Mouse (Mus musculus) erythroblast, embryonic 14.5 days (primary cell): ENCODE results near the gene Tmprss2. TPM values are rescaled to one million over a fixed set of nuclear protein-coding genes. Genes with fewer than 3 reads are reported as not detected.
"Not testable (repeated sequence)": the region's sequence is repeated elsewhere in the genome, so short reads cannot be mapped to it uniquely, and the experiment has no call there.

Experiments used
- H3K27me3 ChIP-seq: 2 replicates; pipeline ENCODE4 v1.6.1; 2012; ENCODE audit warnings: inconsistent platforms; ENCODE audit not compliant: control insufficient read depth
- H3K36me3 ChIP-seq: 2 replicates; pipeline ENCODE4 v1.6.1; 2012; ENCODE audit warnings: mild to moderate bottlenecking, inconsistent platforms; ENCODE audit not compliant: control insufficient read depth
- H3K4me1 ChIP-seq: 2 replicates; pipeline ENCODE4 v1.6.1; 2012; ENCODE audit warnings: inconsistent platforms; ENCODE audit not compliant: control insufficient read depth
- H3K4me3 ChIP-seq: replicated peaks from 2 replicates; pipeline ENCODE3; 2012; ENCODE audit warnings: moderate library complexity, mild to moderate bottlenecking, inconsistent platforms
- H3K9me3 ChIP-seq: 2 replicates; pipeline ENCODE4 v1.6.1; 2012; ENCODE audit warnings: low read length, inconsistent platforms, mixed read lengths; ENCODE audit not compliant: control insufficient read depth
- GATA1 ChIP-seq: IDR thresholded peaks from 2 replicates; pipeline ENCODE4 v1.6.1; 2012; ENCODE audit warnings: low read length, inconsistent platforms, mixed read lengths
- TAL1 ChIP-seq: IDR thresholded peaks from 3 replicates; pipeline ENCODE4 v1.6.1; 2012; ENCODE audit warnings: low read length, inconsistent platforms, mixed read lengths
- polyA plus RNA-seq: library from polyadenylated mRNA; stranded (reverse); fragments of >175 nt; gene quantifications from 2 replicates; pipeline ENCODE4 v1.2.3, GENCODE M21; 2012

Tmprss2 gene
- polyA plus RNA-seq, 1 experiment, result 0.02 TPM

GRCm38 (mm10) chr16:97600591-97600990 lies 10.4 kb downstream of the Tmprss2 start:
- H3K4me1 ChIP-seq, result no peaks in the 10 kb centered on the region
- no peaks in the 10 kb centered on the region for H3K9me3 ChIP-seq
- H3K27me3 ChIP-seq, result no peaks in the 10 kb centered on the region
- no peak for TF ChIP-seq GATA1
- no peak for TF ChIP-seq TAL1
- H3K36me3 ChIP-seq, result no peaks in the 10 kb centered on the region
- H3K4me3 ChIP-seq, result no peak overlapping the region

- Histone ChIP-seq H3K36me3 (no peaks in the 10 kb centered on the region), H3K27me3 (no peaks in the 10 kb centered on the region), H3K4me1 (no peaks in the 10 kb centered on the region), H3K9me3 (no peaks in the 10 kb centered on the region), H3K4me3 (no peak overlapping the region)
- no peak for TF ChIP-seq TAL1
- TF ChIP-seq GATA1, result no peak
These were observed 12.9 kb downstream of the Tmprss2 start for GRCm38 (mm10) chr16:97598046-97598445.

- no peaks in the 10 kb centered on the region for H3K27me3 ChIP-seq
- no peak for TF ChIP-seq GATA1
- TF ChIP-seq TAL1, result no peak
- H3K9me3 ChIP-seq, result no peaks in the 10 kb centered on the region
- H3K4me1 ChIP-seq, result no peaks in the 10 kb centered on the region
- H3K36me3 ChIP-seq, result no peaks in the 10 kb centered on the region
- no peak overlapping the region for H3K4me3 ChIP-seq
These were observed 17.0 kb downstream of the Tmprss2 start for GRCm38 (mm10) chr16:97593816-97594509.

GRCm38 (mm10) chr16:97593057-97593456 lies 17.9 kb downstream of the Tmprss2 start:
- no peak overlapping the region for H3K4me3 ChIP-seq
- H3K4me1 ChIP-seq, result no peaks in the 10 kb centered on the region
- H3K27me3 ChIP-seq, result no peaks in the 10 kb centered on the region
- TF ChIP-seq GATA1 (no peak), TAL1 (no peak)
- H3K36me3 ChIP-seq, result no peaks in the 10 kb centered on the region
- H3K9me3 ChIP-seq, result no peaks in the 10 kb centered on the region

- H3K27me3 ChIP-seq, result no peaks in the 10 kb centered on the region
- H3K4me1 ChIP-seq, result no peaks in the 10 kb centered on the region
- TF ChIP-seq GATA1 (no peak), TAL1 (no peak)
- H3K4me3 ChIP-seq, result no peak overlapping the region
- no peaks in the 10 kb centered on the region for H3K9me3 ChIP-seq
- H3K36me3 ChIP-seq, result no peaks in the 10 kb centered on the region
These were observed 19.5 kb downstream of the Tmprss2 start for GRCm38 (mm10) chr16:97591512-97591911.

- H3K27me3 ChIP-seq, H3K4me1 ChIP-seq, H3K4me3 ChIP-seq, H3K9me3 ChIP-seq, H3K36me3 ChIP-seq: not testable (repeated sequence)
These were observed 28.1 kb downstream of the Tmprss2 start for GRCm38 (mm10) chr16:97582876-97583275.

- Histone ChIP-seq H3K4me1 (no peaks in the 10 kb centered on the region), H3K9me3 (no peaks in the 10 kb centered on the region), H3K36me3 (no peaks in the 10 kb centered on the region), H3K4me3 (no peak overlapping the region), H3K27me3 (no peaks in the 10 kb centered on the region)
- no peak for TF ChIP-seq TAL1
- TF ChIP-seq GATA1, result no peak
These were observed 41.6 kb downstream of the Tmprss2 start for GRCm38 (mm10) chr16:97569426-97569825.

- no peaks in the 10 kb centered on the region for H3K36me3 ChIP-seq
- TF ChIP-seq GATA1, result no peak
- TF ChIP-seq TAL1, result no peak
- no peak overlapping the region for H3K4me3 ChIP-seq
- no peaks in the 10 kb centered on the region for H3K4me1 ChIP-seq
- H3K9me3 ChIP-seq, result no peaks in the 10 kb centered on the region
- H3K27me3 ChIP-seq, result no peaks in the 10 kb centered on the region
These were observed 42.3 kb downstream of the Tmprss2 start for GRCm38 (mm10) chr16:97568662-97569061.

- Histone ChIP-seq H3K4me3 (no peak overlapping the region), H3K4me1 (no peaks in the 10 kb centered on the region), H3K27me3 (no peaks in the 10 kb centered on the region), H3K36me3 (no peaks in the 10 kb centered on the region), H3K9me3 (no peaks in the 10 kb centered on the region)
- TF ChIP-seq TAL1, result no peak
- no peak for TF ChIP-seq GATA1
These were observed 66.7 kb downstream of the Tmprss2 start for GRCm38 (mm10) chr16:97544340-97544739.

- no peak overlapping the region for H3K4me3 ChIP-seq
- no peaks in the 10 kb centered on the region; the same call in 1 of the 2 replicates for H3K9me3 ChIP-seq
- peaks cover 4% of the 10 kb centered on the region for H3K4me1 ChIP-seq
- H3K36me3 ChIP-seq, result no peaks in the 10 kb centered on the region
- no peak for TF ChIP-seq TAL1
- TF ChIP-seq GATA1, result no peak
- H3K27me3 ChIP-seq, result no peaks in the 10 kb centered on the region
These were observed 74.1 kb downstream of the Tmprss2 start for GRCm38 (mm10) chr16:97536859-97537258.
